Mouse (Mus musculus): ENCODE measurements around the gene Nat8f2.

GRCm38 (mm10) chr6:85846921-85847320 is 22.0 kb downstream of the Nat8f2 start:
- TF ChIP-seq CTCF (IDR thresholded peaks at IDR 0.05; ENCODE audit: low read depth): no peak
- no peak for TF ChIP-seq EP300 (IDR thresholded peaks at IDR 0.05; ENCODE audit: low read depth)

All from liver, embryonic 14.5 days (tissue).